Mouse (Mus musculus) urinary bladder, adult 18-20 months (tissue): ENCODE data around the gene Psg18.
"Not testable (repeated sequence)": the region's sequence is repeated elsewhere in the genome, so short reads cannot be mapped to it uniquely, and the experiment has no call there.

Experiments used
- DNase-seq, 2 experiments: peaks; one replicate each; pipeline ENCODE4 v3.0.0; 2022; ENCODE audit warnings: low spot score in 2 of 2, mixed read lengths in 2 of 2

Gene Psg18

DNA sequence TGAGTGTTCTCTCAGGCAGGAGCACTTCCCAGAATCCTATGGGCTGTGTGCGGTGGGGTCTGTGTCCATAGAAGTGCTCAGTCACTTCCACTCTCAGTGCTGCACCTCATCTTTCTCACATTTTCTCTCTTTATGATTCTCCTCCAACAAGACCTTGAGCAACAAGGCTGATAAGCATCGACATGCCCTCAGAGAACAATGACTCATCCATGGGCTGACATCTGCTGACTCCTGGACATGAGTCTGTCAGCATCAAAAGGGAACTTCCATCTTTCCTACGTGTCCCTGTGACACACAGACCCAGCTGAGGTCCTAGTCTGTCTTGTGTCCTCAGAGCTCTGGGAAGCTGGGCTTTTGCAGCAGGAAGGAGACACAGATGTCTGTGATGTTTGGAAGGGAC is at the start of gene Psg18:
TSS of gene Psg18 (minus strand) at position 101 of the 400 bp plus-strand sequence.
- DNase-seq: not testable (repeated sequence)

DNA sequence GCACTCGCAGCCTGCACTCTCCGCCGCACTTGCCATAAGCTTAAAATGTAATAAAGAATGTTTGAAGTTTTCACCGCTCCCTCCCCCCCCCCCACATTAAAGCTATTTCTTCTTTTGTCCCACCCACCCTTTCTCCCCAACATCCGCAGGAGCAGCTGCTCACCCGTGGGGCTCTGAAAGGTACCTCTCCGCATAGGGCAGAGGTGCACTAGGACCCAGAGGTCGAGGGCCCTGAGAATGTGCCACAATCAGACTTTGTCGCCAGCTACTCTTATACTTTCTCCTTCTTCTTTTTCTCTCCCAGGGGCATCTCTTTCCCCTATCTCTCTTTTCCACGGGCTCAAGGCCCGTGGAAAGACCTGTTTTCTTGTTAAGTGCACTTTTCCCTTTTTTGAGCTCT is 48.6 kb upstream of the Psg18 start:
- no peak for DNase-seq

DNA sequence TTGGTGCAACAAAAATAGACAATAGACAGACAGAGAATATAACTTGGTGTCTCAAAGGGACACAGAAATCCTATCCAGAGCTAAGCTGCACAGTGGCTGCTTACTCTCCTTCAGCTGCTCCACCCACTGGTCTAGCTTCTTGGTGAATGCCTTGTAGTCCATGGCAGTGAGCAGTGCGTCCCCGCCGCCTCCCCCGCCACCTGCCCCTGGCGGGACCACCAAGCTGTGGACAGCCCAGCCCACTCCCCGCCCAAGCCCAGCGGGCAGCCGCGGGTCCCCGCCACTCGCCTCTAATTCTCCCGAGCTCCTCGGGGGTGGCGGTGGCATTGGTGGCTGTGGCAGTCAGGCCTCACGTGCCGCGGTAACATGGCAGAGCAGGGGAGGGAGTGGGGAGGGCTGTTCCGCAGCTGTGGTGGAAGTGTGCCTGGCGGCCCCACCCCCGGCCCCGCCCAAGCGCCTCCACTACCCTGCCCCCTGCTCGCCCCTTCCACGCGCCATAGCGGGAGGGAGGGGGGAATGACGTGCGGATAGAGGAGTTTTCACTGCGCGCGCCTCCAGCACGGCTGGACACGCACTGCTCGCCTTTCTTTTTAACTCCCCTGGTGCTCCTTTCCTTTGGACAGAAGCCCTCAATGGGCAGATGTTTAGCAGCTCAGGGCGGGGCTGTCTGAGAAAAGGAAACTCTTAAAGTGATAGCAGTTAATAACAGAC is 47.9 kb upstream of the Psg18 start:
- DNase-seq: no peak

DNA sequence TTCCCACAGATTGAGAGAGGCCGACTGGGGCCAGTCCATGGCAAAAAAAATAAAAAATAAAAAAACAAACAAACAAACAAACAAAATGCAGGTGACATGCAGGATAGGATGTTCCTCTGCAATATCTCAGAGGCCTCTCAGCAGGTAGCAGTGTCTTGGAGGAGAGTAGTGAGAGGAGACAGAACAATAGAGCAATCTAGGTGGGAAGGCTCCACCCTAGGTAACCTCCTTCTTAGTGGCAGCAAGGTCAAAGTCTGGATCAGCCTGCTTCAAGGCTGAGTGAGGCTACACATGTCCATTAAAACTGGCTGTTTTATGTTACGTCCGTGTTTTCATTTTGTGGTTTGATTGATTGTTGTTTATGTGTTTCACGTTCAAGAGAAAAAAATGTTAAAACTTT is 36.7 kb upstream of the Psg18 start:
- not testable (repeated sequence) for DNase-seq

DNA sequence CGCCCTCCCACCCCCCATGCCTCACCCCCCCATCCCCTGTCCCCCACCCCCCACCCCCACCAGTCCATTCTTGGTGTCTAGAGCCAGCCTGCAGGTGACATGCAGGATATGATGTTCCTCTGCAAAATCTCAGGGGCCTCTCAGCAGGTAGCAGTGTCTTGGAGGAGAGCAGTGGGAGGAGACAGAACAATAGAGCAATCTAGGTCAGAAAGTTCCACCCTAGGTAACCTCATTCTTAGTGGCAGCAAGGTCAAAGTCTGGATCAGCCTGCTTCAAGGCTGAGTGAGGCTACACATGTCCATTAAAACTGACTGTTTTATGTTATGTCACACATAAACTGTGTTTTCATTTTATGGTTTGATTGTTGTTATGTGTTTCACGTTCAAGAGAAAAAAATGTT is 23.5 kb upstream of the Psg18 start:
- no peak for DNase-seq

DNA sequence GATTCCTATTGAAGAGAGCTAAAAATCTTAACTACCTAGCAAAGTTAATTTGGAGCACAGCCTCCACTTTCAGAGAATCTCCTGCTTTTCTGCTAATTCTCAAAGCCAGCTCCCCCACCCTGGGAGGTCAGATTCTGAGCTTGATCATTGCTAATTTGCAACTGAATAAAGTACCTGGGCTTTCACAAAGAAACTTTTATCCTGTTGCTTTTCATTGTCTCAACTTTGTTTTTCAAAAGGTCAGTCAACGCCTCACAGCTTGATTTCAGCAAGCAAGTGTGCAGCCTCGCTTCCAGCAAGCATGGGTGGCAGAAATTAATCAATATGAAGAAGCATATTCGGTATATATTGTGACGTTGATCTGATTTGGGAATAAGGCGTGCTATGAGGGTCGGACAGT is 19.4 kb downstream of the Psg18 start:
- not testable (repeated sequence) for DNase-seq
